Mouse (Mus musculus): ENCODE results near the gene Olfr967.
A peak's percentile ranks its signal among the peaks of the same experiment; 100 is the strongest.
"Not testable (repeated sequence)": the region's sequence is repeated elsewhere in the genome, so short reads cannot be mapped to it uniquely, and the experiment has no call there.

The Olfr967 gene

DNA sequence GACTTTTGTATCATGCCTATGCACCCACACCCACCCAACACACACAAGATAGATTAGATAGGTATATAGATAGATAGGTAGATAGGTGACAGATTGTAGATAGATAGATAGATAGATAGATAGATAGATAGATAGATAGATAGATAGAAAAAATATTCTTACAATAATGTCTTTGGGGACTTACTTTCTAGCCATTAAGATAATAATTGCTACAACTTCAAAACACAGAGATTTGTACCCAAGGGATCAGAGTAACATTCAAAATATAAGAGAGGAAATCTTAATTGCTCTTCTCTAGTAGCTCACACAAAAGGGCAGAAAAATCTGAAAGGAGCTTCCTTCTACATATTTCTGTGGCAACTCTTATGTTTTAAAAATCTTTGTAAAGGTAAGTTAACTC is at the start of gene Olfr967:
Olfr967 (plus strand) TSS at position 301 of the 400 bp plus-strand sequence.
- DNase-seq (ENCODE audit: low spot score in 2 of 2), result no peak

- not testable (repeated sequence) for DNase-seq (ENCODE audit: low spot score in 2 of 2)
These were observed 44.9 kb upstream of the Olfr967 start for GRCm38 (mm10) chr9:39701123-39701522.

DNA sequence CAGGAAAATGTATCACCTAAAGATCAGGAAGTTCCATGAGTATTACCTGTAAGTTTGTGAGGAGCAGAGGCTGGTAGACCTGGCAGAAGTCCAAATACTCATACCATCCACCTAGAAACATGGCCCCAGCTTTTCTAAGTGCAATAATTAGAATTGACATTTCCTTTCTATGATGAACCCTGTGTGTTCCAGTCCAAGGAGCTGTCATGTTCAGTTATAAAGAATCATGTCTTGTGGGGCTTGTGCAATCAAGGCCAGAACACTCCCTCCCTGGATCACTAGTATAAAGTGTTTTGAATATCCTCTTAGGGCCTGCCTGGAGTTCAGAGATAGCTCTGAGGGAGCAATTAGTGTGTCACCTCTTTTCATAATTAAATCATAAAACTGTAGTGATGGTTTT is 39.0 kb upstream of the Olfr967 start, which contains the start of gene Olfr149:
Olfr149 (minus strand) TSS at position 101 of the 400 bp plus-strand sequence.
- no peak for DNase-seq (ENCODE audit: low spot score in 2 of 2)

- DNase-seq (ENCODE audit: low spot score in 2 of 2), result peak in 1 of 2 experiments; percentile 22
These were observed 37.1 kb upstream of the Olfr967 start for GRCm38 (mm10) chr9:39708958-39709357.

DNA sequence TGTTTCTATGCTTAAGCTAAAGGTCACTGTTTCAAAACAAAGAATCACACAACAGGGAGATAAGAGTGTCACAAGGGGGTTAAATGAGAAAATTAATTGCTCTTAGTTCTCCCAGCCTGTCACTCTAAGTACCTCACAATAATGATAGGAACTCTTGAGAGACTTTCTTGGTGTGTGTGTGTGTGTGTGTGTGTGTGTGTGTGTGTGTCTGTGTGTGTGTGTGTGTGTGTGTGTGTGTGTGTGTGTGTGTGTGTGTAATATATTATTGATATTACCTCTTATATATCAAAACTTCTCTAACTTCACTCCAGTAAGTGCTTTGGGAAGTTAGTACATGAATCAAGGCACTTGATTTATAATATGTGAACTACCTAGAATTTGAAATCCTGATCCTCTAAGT is 35.0 kb upstream of the Olfr967 start, which contains the start of gene Olfr965:
Olfr965 (plus strand) TSS at position 301 of the 400 bp plus-strand sequence.
- DNase-seq (ENCODE audit: low spot score in 2 of 2), result no peak

- no peak for DNase-seq (ENCODE audit: low spot score in 2 of 2)
These were observed 15.4 kb upstream of the Olfr967 start, which contains the start of gene Olfr150 for GRCm38 (mm10) chr9:39730678-39731077. TSS of gene Olfr150 (plus strand) at chr9:39730978.

DNA sequence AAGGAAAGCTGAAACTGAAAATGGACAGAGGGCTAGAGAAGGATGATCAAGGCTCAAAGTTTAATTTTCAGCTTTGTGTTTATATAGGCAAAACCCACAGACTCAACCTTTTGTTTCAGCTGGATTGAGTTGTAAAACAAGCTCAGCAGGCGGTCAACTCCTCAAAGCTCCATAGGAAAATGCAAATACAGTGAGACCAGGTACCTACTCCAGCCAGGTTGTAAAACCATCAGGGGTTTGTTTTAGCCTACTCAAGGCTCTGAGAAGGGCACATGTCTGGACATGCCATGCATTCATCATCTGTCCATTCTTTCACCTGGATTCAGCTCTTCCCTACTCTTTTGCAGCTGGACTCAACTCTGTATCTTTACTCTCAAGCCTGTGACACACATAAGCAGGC is 5.3 kb upstream of the Olfr967 start:
- DNase-seq (ENCODE audit: low spot score in 2 of 2), result no peak

GRCm38 (mm10) chr9:39746428-39746827 is 379 bp downstream of the Olfr967 start:
- no peak for DNase-seq (ENCODE audit: low spot score in 2 of 2)

GRCm38 (mm10) chr9:39783153-39783552 is 37.1 kb downstream of the Olfr967 start, which contains the start of gene Olfr968:
TSS of gene Olfr968 (minus strand) at chr9:39783253.
- DNase-seq (ENCODE audit: low spot score in 2 of 2), result no peak

DNA sequence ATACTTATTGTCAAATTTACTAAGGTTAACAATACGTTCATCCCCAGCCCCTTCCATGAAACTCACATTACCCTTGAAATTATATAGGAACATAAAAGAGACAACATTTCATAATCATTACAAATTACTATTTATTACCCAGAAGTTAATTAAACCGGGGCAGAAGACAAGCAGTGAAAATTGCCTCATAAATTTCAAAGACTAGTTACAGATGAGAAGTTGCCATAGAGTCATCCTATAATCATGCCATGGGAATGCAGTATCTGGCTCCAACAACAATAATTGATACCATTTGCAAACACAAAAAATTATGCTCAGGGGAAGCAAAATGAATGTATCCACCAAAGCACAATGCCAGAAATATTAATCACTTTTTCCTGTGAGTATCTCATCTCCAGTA is 44.5 kb downstream of the Olfr967 start, which contains the start of gene Olfr969:
Olfr969 (plus strand) TSS at position 388 of the 400 bp plus-strand sequence.
- no peak for DNase-seq (ENCODE audit: low spot score in 2 of 2)

All from urinary bladder, postnatal 4 days (tissue).